Mouse (Mus musculus) embryonic fibroblast, embryonic 13.5 days (primary cell): ENCODE measurements at regions not wholly inside any gene's neighbourhood (a gene's known extent, or its start where the extent isn't known, plus 50 kb on each side); places are given as distances from the start of the nearest gene placed in this dataset.
A peak's percentile ranks its signal among the peaks of the same experiment; 100 is the strongest.

Experiments used
- CTCF ChIP-seq: IDR thresholded peaks from 2 replicates; pipeline ENCODE4 v1.5.1; 2011; ENCODE audit warnings: mild to moderate bottlenecking, control low read depth, low read length, moderate library complexity, borderline replicate concordance; ENCODE audit not compliant: insufficient read depth
- POLR2A ChIP-seq: IDR thresholded peaks from 2 replicates; pipeline ENCODE4 v1.6.1; 2011; ENCODE audit warnings: low read depth, mild to moderate bottlenecking, control low read depth, low read length, moderate library complexity

DNA sequence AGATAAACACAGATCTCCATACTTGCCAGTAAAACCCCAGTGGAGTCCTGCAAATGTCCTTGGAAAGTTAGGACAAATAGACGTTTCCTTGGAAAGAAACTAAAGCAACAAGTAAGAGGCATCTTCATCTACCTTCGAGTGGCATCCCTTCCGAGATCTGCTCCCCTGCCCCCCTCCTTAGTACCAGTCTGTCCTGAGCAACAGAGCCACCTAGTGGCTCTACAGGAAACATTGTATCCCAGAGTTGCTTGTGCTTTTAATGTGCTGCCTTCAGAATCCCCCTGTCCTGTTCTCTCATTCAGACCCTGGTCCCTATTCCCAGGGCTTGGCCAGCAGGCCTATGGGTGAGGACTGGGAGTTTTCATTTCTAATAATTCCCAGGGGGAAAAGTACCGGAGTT, 423.1 kb upstream of the Smarca2 start:
- TF ChIP-seq CTCF = peak; percentile 35; the same call in 1 of the 2 replicates
- TF ChIP-seq POLR2A = no peak
